Mouse (Mus musculus) left cerebral cortex, adult 18-20 months (tissue): ENCODE data around the gene Gdf11. TPM values are rescaled to one million over a fixed set of nuclear protein-coding genes. Genes with fewer than 3 reads are reported as not detected.

Experiments
- DNase-seq, 2 experiments: peaks; one replicate each; pipeline ENCODE4 v3.0.0; 2021 to 2022; ENCODE audit warnings: low spot score in 2 of 2, mixed read lengths in 1 of 2
- total RNA-seq, 2 experiments: library from RNA; stranded (reverse); gene quantifications; 2 replicates each; pipeline ENCODE4 v1.2.3; 2021

The Gdf11 gene
- total RNA-seq, 2 experiments from 2014 or later: 12.5 to 15.2 TPM

GRCm38 (mm10) chr10:128896807-128897206 is 5.3 kb upstream of the Gdf11 start:
- no peak for DNase-seq

GRCm38 (mm10) chr10:128895952-128896693 is 4.6 kb upstream of the Gdf11 start:
- DNase-seq: no peak

GRCm38 (mm10) chr10:128895437-128895836 is 3.9 kb upstream of the Gdf11 start:
- DNase-seq: peak; percentile 64 to 80

- DNase-seq: no peak
Measured at GRCm38 (mm10) chr10:128892246-128892645, 728 bp upstream of the Gdf11 start.

GRCm38 (mm10) chr10:128890383-128891295 is 879 bp downstream of the Gdf11 start:
- no peak for DNase-seq

- no peak for DNase-seq
Measured at GRCm38 (mm10) chr10:128889846-128890245, 1.7 kb downstream of the Gdf11 start.

- no peak for DNase-seq
Measured at GRCm38 (mm10) chr10:128888941-128889827, 2.3 kb downstream of the Gdf11 start.

GRCm38 (mm10) chr10:128882067-128882466 is 9.5 kb downstream of the Gdf11 start:
- DNase-seq: no peak

GRCm38 (mm10) chr10:128878811-128879210 is 12.7 kb downstream of the Gdf11 start:
- no peak for DNase-seq

GRCm38 (mm10) chr10:128878291-128878690 is 13.2 kb downstream of the Gdf11 start:
- DNase-seq: no peak

- DNase-seq: no peak
Measured at GRCm38 (mm10) chr10:128870341-128870740, 21.2 kb downstream of the Gdf11 start.

GRCm38 (mm10) chr10:128866518-128866917 is 25.0 kb downstream of the Gdf11 start:
- DNase-seq: no peak

- no peak for DNase-seq
Measured at GRCm38 (mm10) chr10:128866042-128866441, 25.5 kb downstream of the Gdf11 start.

- no peak for DNase-seq
Measured at GRCm38 (mm10) chr10:128861176-128861575, 30.3 kb downstream of the Gdf11 start.

GRCm38 (mm10) chr10:128850339-128850738 is 41.2 kb downstream of the Gdf11 start:
- DNase-seq: no peak

GRCm38 (mm10) chr10:128848426-128848825 is 43.1 kb downstream of the Gdf11 start:
- DNase-seq: no peak

- no peak for DNase-seq
Measured at GRCm38 (mm10) chr10:128846664-128847063, 44.9 kb downstream of the Gdf11 start.

- no peak for DNase-seq
Measured at GRCm38 (mm10) chr10:128845516-128845915, 46.0 kb downstream of the Gdf11 start.

GRCm38 (mm10) chr10:128843260-128843659 is 48.3 kb downstream of the Gdf11 start:
- DNase-seq: no peak

- DNase-seq: no peak
Measured at GRCm38 (mm10) chr10:128840612-128841011, 50.9 kb downstream of the Gdf11 start.

- DNase-seq: no peak
Measured at GRCm38 (mm10) chr10:128839434-128839833, 52.1 kb downstream of the Gdf11 start.
